Mouse (Mus musculus) heart, postnatal 10 days (tissue): Measurements from ENCODE around the gene Nr1h3. TPM values are rescaled to one million over a fixed set of nuclear protein-coding genes. Genes with fewer than 3 reads are reported as not detected.
"Not testable (repeated sequence)": the region's sequence is repeated elsewhere in the genome, so short reads cannot be mapped to it uniquely, and the experiment has no call there.

Source experiments
- DNase-seq, 2 experiments: peaks; one replicate each; pipeline ENCODE4 v3.0.0; 2021
- intact Hi-C: fragments of 180-260 bp; cut with DNase I; formaldehyde crosslinking; loops from one replicate; pipeline ENCODE4 v1.15.1; 2025
- total RNA-seq, 2 experiments: library from RNA; stranded (reverse); gene quantifications; 2 replicates each; pipeline ENCODE4 v1.2.3; 2021

Nr1h3 gene
- 1 to 10 TPM; 3.9 to 7.6 TPM for total RNA-seq

DNA sequence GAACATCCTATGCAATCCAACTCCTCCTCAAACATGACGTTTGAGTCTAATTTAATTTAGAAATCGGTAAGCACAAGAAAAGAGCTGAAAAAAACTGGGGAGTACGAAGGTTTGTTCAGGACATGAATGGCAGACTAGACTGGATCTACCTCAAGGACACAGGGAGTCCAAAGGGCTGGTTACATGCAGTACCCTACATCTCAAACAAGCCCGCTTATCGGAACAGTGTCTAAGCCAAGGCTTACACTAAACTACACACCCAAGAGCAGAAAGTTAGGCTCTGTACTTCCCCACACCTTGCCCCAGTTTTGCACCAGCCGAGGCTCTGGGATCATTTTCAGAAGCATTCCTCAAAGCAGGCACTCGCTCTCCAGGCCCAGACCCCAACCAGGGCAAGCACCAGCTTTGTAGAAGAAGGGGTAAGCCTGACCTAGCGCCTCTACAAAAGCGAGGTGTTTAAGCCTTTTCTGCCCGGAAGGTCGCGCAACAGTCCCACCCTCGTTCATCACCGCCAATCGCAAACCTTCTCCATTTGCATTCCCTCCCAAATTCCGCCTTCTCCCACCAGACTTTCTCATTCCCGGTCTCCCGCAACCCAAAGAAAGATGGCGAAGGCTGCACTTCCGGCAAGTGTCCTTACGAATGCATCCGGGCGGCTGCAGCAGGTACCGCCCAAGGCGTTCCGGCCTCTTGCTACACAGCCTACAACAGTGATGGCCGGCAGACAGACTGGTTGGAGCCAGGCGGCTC lies at the start of gene Nr1h3, which contains the start of gene Acp2:
Nr1h3 (minus strand) TSS at position 613 of the 750 bp plus-strand sequence.
Acp2 (plus strand) TSS at position 664 of the 750 bp plus-strand sequence.
- intact Hi-C loops: loop anchor here (5.0 kb wide), 1 partner anchor 130 kb away; the partner anchor contains the start of gene Slc39a13
- DNase-seq: peak; percentile 97 to 98

GRCm38 (mm10) chr2:91252001-91252400 lies 49.4 kb upstream of the Nr1h3 start:
- intact Hi-C loops: no loop called here
- DNase-seq: no peak

DNA sequence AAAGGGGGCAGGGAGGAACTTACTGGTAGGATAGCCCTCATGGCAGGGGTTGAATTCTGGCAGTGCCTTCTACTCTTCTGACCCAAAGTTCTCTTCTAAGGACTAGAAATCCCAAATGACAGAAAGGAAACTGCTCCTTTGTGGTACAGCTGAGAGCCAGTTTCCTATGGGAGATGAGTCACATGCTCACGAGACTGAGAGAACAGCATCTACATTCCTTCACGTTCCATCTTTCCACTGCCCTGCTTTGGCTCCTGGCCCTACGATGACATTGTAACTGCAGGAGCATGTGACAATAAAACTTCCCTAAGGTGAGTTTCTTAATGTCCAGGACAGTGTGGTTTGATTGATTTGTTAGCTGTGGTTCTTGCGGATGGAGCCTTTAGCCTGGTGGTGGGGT lies 45.7 kb upstream of the Nr1h3 start:
- intact Hi-C loops: no loop called here
- DNase-seq: no peak

GRCm38 (mm10) chr2:91244557-91245228 lies 42.1 kb upstream of the Nr1h3 start:
- intact Hi-C loops: no loop called here

GRCm38 (mm10) chr2:91243416-91243815 lies 40.8 kb upstream of the Nr1h3 start:
- intact Hi-C loops: no loop called here
- DNase-seq: no peak

More at GRCm38 (mm10) chr2:91244557-91245228, 42.1 kb upstream of the Nr1h3 start:
- DNase-seq: no peak

DNA sequence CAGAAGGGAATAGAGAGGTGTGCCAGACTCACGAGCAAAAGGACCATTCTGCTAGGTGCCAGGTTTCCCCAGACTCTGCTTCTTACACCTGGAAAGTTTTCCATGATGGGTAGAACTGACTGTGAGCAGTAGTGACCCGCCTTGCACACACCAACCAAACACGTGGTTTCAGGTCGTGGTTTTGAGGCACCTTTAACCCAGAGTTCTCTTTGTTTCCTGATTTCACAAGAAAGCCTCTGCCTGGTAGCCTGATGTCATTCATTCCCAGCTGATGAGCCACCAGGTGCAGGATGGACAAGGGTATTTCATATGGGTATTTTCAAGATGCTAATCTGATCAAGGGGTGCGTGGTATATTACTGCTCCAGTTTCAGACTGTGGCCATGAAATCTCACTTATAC lies 39.9 kb upstream of the Nr1h3 start:
- no peak for DNase-seq
- intact Hi-C loops: no loop called here

GRCm38 (mm10) chr2:91237511-91238080 lies 35.0 kb upstream of the Nr1h3 start:
- intact Hi-C loops: loop anchor here (5.0 kb wide), 1 partner anchor 120 kb away; the partner anchor contains the start of gene Mybpc3
- DNase-seq: not testable (repeated sequence)

- peak; percentile 93 to 95 for DNase-seq
- intact Hi-C loops: loop anchor here (5.0 kb wide), 1 partner anchor 120 kb away; the partner anchor contains the start of gene Mybpc3
These were observed 34.2 kb upstream of the Nr1h3 start, which contains the start of gene Ddb2 for GRCm38 (mm10) chr2:91236601-91237510. Gene Ddb2 (minus strand): TSS chr2:91236982.

GRCm38 (mm10) chr2:91229735-91230134 lies 27.1 kb upstream of the Nr1h3 start:
- intact Hi-C loops: no loop called here
- no peak for DNase-seq

DNA sequence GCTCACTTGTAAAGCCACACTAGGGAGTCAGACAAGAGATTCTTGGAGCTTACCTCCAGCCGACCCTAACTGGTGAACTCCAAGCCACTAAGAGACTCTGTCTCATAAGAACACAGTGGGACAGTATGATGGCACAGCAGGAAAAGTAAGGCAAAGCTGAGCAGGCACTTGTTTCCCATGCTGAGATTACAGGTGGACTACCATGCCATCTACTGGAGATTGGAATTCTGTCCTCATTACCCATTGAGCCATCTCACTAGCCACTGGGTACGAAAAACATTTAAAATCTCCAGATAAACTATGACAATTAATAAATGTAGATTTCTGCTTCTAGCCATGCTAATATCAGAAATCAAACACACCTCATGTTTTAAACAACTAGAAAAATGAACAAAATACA lies 21.0 kb upstream of the Nr1h3 start:
- no peak for DNase-seq
- intact Hi-C loops: no loop called here

DNA sequence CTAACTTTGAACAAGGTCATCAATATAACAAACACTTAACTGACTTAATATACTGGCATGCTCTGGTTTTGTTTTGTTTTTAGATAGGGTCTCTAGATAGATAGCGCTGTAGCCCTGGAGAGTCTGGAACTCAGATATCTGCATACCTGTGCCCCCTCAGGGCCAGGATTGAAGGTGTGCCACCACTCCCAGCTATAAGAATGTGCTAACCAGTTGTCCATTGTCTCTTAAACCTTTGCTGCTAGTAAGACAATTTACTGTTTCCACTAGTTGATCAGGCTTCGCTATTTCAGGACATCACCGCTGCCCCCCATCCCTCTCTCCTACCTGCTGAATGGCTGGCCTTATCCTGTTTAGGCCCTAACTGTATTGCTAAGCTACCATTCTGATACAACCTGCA lies 17.9 kb upstream of the Nr1h3 start:
- intact Hi-C loops: no loop called here
- DNase-seq: no peak

DNA sequence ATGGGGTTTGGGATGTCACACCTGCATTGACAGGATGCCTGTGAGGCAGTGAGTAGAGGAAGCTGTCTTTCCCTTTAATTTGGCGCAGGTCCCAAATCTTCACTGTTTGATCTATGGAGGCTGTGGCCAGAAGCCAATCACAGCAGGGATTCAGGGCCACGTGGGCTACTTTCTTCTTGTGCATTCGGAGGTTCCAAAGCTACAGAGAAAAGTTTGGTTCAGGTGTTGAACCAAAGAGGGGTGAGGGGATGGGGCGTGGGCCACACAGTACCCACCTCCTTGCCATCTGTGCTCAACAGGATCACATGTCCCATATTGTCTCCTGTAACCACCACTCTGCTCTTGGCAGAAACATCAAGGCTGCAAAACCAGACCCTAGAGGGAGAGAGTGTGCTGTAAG lies 14.4 kb upstream of the Nr1h3 start:
- intact Hi-C loops: no loop called here
- no peak for DNase-seq

GRCm38 (mm10) chr2:91213311-91213710 lies 10.7 kb upstream of the Nr1h3 start:
- DNase-seq: no peak
- intact Hi-C loops: no loop called here

DNA sequence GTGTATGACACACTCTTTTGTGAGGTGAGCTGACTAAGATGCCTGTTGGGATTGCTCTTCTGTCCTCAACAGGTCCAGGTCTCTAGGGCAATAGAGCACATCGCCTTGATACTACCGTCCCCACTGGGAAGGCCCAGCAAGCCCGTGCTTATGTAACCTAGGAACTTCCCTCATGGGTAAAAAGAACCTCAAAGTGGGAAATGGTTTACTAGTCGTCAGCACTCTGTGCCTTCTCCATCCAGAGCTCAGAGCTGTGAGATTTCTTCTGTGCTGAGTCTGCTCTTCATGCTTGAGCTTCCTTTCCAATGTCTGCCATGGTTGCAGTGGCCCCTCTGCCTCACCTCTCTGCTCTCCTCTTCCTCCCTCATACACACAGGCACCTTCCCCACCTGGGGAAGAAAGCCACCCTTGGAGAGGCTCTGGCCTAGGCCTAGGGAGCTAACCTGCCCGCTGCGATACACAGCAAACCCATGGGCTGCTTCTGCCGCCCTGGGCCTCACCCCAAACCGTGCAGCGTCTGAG lies 3.7 kb upstream of the Nr1h3 start:
- no peak for DNase-seq
- intact Hi-C loops: no loop called here

GRCm38 (mm10) chr2:91202972-91203656 lies 480 bp upstream of the Nr1h3 start:
- no peak for DNase-seq
- intact Hi-C loops: loop anchor here (5.0 kb wide), 1 partner anchor 131 kb away; the partner anchor contains the start of gene Slc39a13

DNA sequence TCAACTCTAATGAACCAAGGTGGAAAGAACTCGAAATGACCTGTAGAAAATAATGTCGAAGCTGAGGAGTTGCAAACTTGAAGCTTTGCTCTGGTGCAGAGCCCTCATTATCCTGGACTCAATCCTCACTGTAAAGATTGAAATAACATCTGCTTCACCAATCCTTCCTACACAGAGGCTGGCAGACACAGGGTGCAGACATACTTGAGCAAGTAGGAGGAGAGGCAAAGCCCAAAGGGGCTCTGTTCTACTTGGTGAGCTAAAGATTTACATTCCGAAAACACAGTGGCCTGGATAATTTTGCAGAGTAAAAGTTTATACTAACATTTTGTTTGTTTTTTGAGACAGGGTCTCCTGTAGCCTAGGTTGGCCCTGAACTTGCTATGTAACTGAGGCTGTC lies 3.7 kb downstream of the Nr1h3 start:
- intact Hi-C loops: no loop called here

DNA sequence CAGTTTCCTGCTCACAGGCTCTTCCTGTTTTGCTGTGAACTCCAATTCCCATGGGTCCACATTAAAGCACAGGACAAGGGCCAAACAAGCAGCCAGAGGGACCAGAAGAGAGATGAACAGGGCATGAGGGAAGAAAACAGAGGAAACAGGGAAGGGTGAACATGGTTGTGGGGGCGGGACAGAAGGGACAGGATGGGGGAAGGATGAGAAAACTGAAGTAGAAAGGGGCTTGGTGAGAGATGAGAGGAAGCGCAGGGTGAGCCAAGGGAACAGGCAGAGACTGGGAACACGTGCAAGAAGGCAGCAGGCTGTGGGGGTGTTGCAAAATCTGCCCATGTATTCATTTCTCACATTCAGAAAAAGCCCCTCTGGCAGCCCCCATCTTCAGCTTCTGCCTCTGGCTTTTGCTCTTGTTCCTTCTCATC lies 6.0 kb downstream of the Nr1h3 start:
- intact Hi-C loops: no loop called here
- peak; percentile 50 to 60 for DNase-seq

More for the DNA sequence above, 3.7 kb downstream of the Nr1h3 start:
- DNase-seq: no peak

GRCm38 (mm10) chr2:91194624-91195332 lies 7.9 kb downstream of the Nr1h3 start:
- DNase-seq: peak; percentile 81 to 83
- intact Hi-C loops: loop anchor here (1.0 kb wide), 1 partner anchor 79 kb away; no protein-coding TSS in a partner anchor

GRCm38 (mm10) chr2:91190501-91190900 lies 12.1 kb downstream of the Nr1h3 start:
- intact Hi-C loops: no loop called here
- no peak for DNase-seq
